ENCODE assay signal across 7 mouse cellular contexts in genomic region chr6:15789523-15790500, GRCm38 (mm10).
A peak's percentile ranks its signal among the peaks of the same experiment; 100 is the strongest.
DNase-seq lines count a peak whose midpoint lies in the region; ATAC-seq lines count a peak whose summit lies in the region.

No protein-coding gene starts in this region.

- H3K4me1 ChIP-seq in midbrain, embryonic 16.5 days (ENCODE audit: control insufficient read depth, insufficient read depth, low read length), result peaks cover 8% of the 10 kb centered on the region; the same call in 1 of the 2 replicates

- no peaks in the 10 kb centered on the region for H3K36me3 ChIP-seq in midbrain, embryonic 16.5 days (ENCODE audit: control insufficient read depth, insufficient read depth, low read length)

- no peaks in the 10 kb centered on the region for H3K9me3 ChIP-seq in midbrain, embryonic 16.5 days (replicated peaks; ENCODE audit: control insufficient read depth, low read length, poor library complexity, severe bottlenecking)

- H3K27ac ChIP-seq in midbrain, embryonic 16.5 days (ENCODE audit: low read length), result peak overlapping the region; percentile 1; the same call in 1 of the 2 replicates

- WGBS in midbrain, embryonic 16.5 days, result 12% methylated on average over 16 of the region's 16 CpGs

- peak; percentile 84 for DNase-seq in adrenal gland, adult 2 months
- DNase-seq in embryo, embryonic 11.5 days (ENCODE audit: low read depth, low spot score), result peak; percentile 22
- DNase-seq in kidney, adult 18-20 months, result peak; percentile 77
- DNase-seq in left cerebral cortex, postnatal 4 days, result peak; percentile 83
- peak; percentile 29 to 81 for DNase-seq in spleen, postnatal 10 days (ENCODE audit: low spot score in 2 of 2)

- H3K9ac ChIP-seq in midbrain, embryonic 16.5 days (ENCODE audit: low read depth, low read length), result no peak overlapping the region

- no peak overlapping the region for H3K4me3 ChIP-seq in midbrain, embryonic 16.5 days (ENCODE audit: low read depth, low read length)

- H3K4me2 ChIP-seq in midbrain, embryonic 16.5 days (ENCODE audit: low read length), result peak overlapping the region; percentile 31

- no peaks in the 10 kb centered on the region for H3K27me3 ChIP-seq in midbrain, embryonic 16.5 days (ENCODE audit: control insufficient read depth, insufficient read depth, low read depth, low read length)

- ATAC-seq in granulocyte monocyte progenitor cell, adult 5-6 weeks (replicated peaks; ENCODE audit: poor library complexity, severe bottlenecking), result peak; percentile 64
- peak; percentile 85 for ATAC-seq in midbrain, embryonic 16.5 days

- intact Hi-C loops in left cerebral cortex, postnatal 4 days (cut with DNase I), result no loop called here

Comparison
In these comparisons a context has a peak if more than half of its experiments do, and no peak if none do; other contexts are left out.
1. DNase-seq: peak in every context shown above with its lines; median percentile 84 in adrenal gland, adult 2 months; 83 in left cerebral cortex, postnatal 4 days; 77 in kidney, adult 18-20 months; 55 in spleen, postnatal 10 days; 22 in embryo, embryonic 11.5 days.